Mouse (Mus musculus): ENCODE data around the gene Cd3g.
"Not testable (repeated sequence)": the region's sequence is repeated elsewhere in the genome, so short reads cannot be mapped to it uniquely, and the experiment has no call there.

Cd3g gene

DNA sequence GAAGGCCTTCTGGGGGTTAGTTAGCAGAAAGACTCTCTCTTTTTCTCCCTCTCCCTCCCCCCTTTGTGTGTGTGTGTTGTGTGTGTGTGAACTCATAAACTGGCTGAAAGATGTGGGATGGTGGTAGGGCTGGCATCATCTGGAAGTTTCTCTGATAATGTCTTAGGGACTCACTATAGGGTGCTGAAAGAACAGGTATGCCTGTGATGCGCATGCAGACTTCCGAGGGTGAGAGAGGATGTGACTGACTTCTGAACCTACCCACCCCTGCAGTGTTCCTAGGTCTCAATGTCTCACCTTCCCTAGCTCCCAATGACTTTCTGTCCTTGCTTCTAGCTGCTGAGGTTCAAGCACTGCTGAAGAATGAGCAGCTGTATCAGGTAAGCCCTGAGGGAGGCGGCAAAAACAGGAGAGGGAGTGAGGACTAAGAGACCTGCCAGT lies 5.5 kb upstream of the Cd3g start:
- no peak for DNase-seq

DNA sequence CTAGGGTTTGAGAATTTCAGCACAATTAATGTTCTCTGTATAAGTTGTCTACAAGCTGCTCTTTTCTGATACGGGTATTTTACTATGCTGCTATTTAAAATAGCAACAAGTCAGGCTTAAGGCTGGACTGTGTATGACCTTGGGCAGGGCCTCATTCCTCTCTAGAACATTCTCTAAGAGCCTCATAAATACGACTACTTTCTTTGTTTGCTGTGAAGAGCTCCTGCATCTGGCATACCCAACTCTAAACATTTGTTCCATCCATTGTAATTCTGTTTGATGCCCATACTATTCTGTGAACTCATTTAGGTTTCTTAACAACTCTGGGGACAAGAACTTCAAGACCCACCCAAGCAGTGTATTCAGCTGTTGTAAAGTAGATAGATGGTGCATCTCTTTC lies 2.8 kb upstream of the Cd3g start:
- no peak for DNase-seq

DNA sequence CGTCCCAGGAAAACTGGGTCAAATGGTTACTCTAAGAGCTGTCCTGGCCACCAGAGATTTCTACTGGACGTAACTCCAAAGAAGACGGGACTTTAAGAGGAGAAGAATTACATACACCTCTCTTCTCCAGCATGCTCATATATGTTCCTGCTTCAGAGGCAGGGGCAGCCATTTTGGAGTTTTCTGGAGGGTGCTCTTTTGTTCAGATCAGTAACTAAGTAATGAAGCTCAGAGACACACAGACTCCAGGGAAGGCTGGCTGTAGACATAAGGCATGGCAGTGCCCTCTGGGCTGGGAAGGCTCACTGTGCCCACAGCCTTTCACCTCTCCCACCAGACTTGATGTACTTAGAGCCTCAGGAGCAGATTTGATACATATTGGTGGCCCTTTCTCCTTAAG lies 2.3 kb upstream of the Cd3g start:
- no peak for DNase-seq

DNA sequence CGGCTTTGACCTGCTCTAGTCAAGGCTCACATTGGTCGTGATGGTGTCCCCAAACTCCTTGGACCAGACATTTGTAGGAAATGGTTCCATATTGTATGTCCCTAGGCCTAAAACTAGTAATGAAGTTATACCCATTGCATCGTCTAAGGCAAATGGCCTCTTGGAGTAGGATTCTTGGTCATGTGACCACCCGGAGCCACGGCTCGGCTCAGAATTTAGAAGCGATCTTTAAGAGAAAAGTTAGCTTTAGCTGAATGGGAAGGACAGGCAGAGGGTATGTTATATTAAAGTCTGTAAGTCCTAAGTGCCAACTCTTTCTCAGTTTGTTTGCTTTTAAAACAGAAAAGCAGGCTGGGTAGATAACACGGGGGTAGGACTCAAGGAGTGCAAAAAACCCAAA lies 1.9 kb upstream of the Cd3g start:
- no peak for DNase-seq

DNA sequence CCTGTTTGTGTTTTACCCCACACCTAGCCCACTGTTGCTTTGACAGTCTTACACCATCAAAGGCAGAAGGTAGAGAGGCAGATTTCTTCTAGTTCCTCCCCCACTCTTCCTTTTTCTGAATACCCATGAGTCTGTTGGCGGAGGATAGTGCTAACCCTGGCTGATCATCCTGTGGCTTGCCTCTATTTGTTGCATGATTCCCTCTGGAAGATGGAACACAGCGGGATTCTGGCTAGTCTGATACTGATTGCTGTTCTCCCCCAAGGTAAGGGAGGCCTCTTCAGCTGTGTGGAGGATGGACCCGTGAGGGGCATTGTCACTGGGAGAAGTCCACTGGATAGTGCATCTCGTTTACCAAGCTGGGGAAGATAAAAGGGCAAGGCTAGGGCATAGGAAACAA lies 1.4 kb upstream of the Cd3g start, which contains the start of gene Cd3d:
TSS of gene Cd3d (plus strand) at position 111 of the 400 bp plus-strand sequence.
- no peak for DNase-seq

DNA sequence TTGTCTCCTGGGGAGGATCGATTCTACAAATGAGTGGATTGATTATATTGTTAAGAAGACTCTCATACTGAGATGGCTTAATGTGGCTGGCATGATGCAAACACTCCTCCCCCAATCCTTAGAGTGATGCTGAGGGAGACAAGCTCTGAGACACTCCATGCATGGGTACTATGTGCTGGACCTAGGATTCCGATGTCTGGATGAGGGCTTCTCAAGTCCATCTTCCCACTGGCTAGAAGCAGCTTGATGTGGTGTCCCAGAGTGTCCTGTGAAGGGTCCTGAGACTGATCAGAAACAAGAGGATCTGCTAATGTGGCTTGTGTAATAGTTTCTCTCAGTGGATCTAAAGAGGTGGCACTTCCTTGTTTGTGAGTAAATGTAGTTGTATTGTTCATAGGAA lies 873 bp upstream of the Cd3g start:
- DNase-seq: no peak

DNA sequence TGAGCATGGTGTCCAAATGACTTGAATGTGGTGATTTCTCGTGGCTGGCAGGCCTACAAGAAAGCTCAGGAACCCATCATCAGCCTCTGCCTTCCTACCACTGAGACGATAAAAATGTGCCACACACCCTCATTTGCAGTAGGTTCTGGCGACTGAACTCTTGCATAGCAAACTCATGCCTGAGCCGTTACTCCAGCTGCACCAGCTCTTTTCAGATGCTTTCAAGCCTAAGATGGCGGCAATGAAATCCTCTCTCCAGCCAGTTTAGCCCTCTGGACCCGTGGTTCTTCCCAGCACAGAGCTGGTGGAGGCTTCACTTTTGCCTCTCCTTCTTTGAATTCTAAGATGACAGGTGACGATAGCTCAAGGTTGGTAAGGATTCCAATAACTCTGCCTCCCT lies 425 bp downstream of the Cd3g start:
- no peak for DNase-seq

DNA sequence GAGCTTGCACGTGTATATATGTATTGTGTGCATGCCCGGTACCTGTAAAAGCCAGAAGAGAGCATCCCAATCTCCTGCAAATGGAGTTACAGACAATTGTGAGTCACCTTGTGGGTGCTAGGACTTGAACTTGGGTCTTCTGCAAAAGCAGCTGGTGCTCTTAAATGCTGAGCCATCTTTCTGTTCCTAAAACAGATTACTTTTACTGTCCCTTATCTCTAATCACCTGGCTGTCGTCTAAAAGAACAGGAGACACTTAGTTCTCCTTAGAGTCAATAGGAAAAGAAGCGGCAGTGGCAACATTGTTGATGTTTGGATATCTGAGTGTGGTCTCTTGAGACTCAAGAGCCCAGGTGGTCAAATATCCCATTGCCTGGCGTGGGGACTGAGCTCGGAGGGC lies 2.4 kb downstream of the Cd3g start:
- no peak for DNase-seq

DNA sequence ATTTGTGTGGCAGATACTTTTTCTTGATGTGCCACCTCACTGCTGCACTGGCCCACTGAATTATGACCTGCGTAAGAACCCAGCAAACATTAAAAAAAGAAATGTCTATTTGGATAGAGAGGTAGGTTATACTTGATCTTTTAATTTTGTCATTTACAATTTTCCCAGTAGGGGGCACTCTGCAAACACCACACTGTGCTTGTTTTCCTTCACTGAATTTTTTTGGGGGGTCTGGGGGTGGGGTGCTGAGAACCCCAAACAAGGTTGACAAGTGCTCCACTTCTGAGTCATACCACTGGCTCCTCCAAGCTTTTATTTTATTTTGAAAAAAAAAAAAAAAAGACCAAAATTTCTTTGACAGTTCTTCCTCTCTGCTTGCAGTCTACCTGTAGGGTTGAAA lies 10.8 kb downstream of the Cd3g start:
- no peak for DNase-seq

DNA sequence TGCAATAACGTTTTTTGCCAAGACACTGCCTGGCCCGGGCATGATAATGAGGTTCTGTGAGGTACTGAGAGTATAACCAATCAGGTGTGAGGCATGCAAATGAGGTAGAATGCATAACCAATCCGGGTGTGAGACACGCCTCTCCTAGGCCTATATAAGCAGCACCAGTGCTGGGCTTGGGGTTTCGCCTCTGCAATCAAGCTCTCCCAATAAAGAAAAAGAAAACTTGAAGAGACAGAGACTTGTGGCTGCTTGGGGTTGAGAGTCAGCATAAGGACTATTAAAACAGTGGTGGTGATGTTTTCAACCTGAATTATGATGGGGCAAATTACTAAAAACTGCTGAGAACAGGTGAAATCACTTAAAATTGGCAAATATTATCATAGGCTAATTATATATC lies 12.5 kb downstream of the Cd3g start:
- DNase-seq: not testable (repeated sequence)

DNA sequence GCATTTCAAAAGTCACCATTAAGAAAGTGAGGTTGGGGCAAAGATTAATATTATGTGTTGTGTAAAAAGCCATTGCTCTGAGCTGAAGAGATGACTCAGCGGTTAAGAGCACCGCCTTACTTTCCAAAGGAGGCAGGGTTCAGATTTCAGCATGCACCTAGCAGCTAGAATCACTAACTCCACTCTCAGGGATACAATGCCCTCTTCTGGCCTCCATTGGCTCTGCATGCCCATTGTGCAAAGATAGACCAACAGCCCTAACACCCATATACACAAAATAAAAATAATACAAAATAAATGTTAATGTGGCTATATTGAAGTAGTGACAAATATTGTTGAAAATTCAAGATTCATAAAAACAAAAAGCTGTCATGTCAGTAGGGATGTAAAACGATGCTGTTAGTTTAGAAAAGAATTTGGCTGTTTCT lies 13.4 kb downstream of the Cd3g start:
- peak; percentile 39 for DNase-seq

DNA sequence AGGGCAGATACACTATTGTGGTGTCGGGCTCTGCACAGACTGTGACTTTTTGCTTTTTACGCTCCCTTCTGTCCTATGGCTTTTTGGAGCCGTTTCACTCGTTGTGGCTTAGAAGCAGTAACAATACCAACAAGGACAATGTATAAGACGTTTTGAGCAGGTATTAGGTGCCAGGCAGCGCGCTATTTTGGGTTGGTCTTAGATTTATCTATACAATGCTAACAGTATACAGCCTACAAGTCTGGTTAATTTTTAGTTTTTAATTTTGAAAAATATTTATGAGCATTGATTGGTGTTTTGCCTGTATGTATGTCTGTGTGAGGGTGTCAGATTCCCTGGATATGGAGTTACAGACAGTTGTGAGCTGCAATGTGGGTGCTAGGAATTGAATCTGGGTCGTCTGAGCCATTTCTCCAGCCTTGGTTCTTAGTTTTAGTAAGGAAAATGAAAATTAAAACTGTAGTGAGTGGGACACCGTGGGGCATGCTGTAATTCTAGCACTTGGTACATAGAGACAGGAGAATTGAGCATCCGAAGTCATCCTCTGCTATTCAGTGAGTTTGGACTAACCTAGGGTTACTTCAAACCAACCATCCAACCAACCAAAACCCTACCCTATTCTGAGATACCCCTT lies 14.3 kb downstream of the Cd3g start:
- DNase-seq: no peak

DNA sequence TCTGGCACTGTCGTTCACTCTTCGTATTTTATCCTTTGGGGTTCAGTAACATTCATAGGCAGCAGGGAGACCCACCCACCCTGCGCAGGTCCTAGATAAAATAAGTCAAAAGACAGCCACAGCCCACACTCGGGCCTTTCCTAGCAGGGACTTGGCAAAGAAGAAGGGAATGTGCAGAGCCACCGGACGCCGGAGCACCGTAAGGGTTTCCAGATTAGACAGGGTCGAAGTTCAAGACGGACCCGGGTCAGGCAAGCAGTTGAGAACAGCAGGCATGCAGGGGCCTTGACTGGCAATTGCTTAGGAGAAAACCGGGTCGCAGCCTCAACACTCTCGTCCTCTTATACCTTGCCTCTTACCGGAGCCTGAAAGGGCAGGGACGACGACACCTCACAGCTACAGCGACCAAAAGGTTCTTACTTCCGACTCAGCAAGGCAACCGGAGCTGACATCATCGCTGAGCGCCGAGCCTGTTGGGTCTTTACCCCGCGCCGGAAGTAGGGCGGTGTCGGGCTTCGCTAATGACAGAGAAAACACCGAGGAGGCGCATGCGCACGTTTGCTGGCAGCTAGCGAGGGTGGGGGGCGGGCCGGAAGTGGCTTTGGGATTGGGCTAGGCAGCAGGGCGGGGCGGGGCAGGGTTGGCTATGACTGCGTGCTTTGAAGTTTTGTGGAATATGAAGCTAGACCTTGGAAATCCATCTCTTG lies 15.0 kb downstream of the Cd3g start, which contains the start of gene Ube4a:
TSS of gene Ube4a (minus strand) at position 475 of the 707 bp plus-strand sequence.
- peak; percentile 99 for DNase-seq

DNA sequence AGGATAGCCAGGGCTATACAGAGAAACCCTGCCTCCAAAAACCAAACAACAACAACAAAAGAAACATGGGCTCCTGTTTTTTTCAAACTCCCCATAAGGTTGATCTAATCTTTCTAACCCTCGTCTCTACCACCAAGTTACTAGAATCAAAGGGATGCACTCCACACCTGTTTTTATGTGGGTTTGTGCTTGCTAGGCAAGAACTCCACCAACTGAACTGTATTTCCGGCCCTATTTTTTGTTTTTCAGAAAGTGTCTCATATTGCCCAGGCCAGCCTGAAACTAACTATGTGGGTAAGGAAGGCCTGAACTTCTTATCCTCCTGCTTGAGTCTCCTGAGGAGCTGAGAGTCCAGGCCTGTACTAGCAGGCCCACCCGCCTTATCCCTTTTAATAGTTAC lies 25.8 kb downstream of the Cd3g start:
- DNase-seq: no peak

DNA sequence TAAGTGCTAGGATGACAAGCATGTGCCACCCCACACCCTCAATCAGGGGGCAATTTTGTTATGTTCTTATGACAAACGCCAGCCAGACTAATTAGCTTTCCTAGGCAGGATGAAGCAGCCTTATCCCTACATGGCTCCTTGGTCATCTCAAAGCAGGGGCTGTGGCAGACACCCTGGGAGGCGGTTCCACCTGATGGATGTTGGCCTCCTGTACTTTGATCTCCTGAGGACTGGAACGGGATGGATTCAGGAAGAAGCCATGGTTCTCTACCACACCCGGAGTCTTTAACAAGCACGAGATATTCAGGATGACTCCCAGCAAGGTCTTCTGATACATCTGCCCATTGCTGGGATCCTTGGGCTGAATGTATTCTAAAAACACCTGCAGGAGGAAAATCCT lies 32.4 kb downstream of the Cd3g start:
- no peak for DNase-seq

DNA sequence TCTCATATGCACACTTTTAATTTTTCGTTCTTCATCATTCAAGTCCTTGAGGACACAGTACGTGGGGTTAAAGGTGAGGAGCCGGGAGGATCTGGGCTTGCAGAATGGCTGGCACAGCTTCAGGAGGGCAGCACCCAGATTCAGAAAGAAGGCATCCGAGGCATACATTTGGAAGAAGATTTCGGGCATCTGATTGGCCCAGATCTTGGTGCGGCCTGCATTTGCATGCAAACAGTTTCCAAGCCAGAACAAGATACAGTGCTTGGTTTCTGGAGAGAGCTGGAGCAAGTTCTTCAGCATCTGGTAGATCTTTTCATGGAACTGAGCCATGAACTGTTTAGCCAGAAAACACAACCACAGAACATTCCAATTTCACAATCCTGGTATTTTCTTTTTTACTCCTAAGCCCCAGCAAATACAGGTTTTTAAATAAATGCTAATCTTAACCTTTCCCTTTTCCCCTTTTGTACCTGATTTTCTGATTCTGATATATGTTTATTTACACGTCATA lies 34.0 kb downstream of the Cd3g start:
- no peak for DNase-seq

DNA sequence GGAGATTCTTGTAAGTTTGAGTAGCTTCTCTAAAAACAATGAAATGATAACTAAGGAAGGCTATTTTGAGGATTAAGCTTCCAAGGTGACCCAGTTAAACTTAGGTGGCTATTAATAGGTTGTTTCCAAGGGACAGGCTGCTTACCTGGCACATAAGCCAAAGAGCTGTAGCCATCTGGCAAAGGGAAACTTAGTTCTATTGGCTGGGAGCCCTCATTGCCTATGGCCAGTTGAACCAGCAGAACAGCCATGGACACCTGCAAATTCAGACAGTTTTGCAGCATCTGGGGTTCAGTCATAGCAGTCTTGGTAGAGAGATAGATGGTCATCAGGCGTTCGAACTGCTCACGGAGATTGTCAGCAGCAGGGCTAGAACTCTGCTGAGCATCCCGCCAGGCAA lies 37.8 kb downstream of the Cd3g start:
- no peak for DNase-seq

DNA sequence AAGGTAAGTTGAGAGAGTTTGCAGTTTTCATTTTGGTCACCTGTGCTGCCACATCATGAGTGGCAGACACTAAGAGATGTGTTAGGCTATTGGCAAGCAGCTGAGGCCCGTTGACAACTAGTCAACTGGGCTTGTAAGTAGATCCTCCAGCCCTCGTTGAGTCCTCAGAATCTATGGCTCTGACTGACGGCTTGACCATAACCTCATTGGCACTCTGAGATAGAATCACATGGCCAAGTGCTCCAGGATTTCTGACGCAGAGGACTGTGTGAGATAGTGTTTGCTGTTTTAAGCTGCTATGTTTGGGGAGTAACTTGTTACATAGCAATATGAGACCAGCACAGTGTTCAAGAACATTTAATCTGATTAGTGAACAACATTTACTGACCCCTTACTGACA lies 38.5 kb downstream of the Cd3g start:
- no peak for DNase-seq

DNA sequence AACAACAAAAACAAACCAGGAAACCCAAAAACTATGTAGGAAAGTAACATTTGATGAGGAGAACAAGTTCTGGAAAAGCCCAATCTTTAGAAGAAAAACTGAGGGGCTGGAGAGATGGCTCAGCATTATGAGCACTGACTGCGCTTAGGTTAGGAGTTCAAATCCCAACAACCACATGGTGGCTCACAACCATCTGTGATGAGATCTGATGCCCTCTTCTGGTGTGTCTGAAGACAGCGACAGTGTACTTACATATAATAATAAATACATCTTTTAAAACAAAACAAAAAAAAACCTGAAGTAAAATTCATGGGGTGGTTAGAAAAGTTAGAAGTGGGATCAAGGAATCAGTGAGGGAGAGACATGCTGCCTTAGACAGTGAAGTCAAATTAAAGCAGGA lies 58.7 kb downstream of the Cd3g start:
- DNase-seq: no peak

DNA sequence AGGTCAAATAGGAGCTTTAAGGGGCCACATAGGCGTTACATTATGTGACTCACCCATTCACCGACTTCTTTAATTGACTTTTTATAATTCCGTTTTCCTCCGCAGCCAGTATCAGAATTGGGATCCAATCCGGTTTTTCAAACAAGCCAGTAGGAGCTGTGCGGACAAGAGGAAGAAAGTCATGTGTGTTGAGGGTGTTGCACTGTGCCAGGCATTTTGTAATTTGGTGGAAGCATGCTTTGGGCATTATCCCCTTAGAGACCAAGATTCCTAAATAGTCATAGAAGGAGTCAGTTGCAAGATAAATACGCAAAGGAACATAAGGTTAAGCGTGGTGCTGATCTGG lies 59.1 kb downstream of the Cd3g start:
- DNase-seq: no peak

DNA sequence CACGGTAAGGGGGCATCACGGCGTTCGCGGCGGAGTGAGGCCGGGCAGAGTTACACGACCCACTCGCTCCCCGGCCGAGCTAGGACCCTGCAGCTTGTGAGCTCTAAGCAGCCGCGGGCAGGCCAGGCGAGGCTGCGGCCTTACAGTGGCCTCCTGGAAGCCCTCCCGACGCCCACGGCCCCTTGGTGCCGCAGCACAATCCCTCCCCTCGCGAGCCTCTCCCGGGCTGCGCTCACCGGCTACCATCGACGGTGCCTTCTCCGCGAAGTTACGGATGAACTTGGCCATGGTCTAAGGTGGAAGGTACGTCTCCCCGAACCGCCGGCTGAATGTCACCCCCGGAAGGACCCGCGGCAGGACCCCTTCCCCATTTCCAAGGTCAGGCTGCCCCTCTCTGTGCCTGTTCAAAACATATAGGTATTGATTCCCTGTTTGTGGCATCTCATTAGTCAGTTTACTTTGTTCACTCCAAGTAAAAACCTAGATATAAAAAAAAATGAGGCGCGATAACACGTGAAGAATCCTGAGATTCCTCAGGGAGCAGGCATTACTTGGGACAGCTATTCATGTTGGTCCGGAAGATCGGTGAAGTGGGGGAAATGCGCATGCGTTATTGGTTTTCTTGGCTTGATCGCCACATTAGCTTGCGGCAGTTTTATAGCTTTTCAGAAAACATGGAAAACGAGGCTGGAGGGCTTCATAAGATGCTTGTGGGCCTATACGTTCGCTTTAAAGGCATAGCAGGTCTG lies 59.7 kb downstream of the Cd3g start, which contains the start of gene Atp5l:
TSS of gene Atp5l (minus strand) at position 369 of the 749 bp plus-strand sequence.
- DNase-seq: peak; percentile 80

DNA sequence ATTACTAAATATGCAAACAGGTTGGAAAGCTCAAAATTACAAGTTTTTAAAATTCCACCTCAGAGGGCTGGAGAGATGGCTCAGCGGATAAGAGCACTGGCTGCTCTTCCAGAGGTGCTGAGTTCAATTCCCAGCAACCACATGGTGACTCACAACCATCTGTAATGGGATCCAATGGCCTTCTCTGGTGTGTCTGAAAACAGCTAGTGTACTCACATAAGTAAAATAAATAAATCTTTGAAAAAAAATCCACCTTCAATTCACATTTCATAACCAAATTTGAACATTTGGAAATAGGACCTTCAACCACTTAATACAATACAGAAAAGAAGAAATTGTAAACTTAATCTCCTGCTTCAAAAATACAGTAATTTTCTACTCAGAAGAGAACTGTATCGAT lies 60.6 kb downstream of the Cd3g start:
- no peak for DNase-seq
